35 mouse cellular contexts compared by ENCODE assay signal in genomic region chr5:140599939-140600338, GRCm38 (mm10). TPM values are rescaled to one million over a fixed set of nuclear protein-coding genes. Genes with fewer than 3 reads are reported as not detected.
DNase-seq lines count a peak whose midpoint lies in the region; ATAC-seq and TF ChIP-seq lines count a peak whose summit lies in the region.
"Had no signal": no experiment of that assay in that cellular context is flagged by ENCODE, and none has a peak within 500 bp of the region (broad histone marks: within the 10 kb centered on the region; RNA-seq: fewer than 3 reads in every experiment).

No protein-coding gene starts in this region.

- no peak for DNase-seq in hindbrain, embryonic 10.5 days (ENCODE audit: low spot score)
- DNase-seq in hindbrain, embryonic 11.5 days (ENCODE audit: low spot score) = no peak
- no peak for DNase-seq in kidney, postnatal 0 days (ENCODE audit: low spot score)
- no peak for DNase-seq in kidney, adult 18-20 months
- peak; percentile 19 for DNase-seq in kidney, postnatal 14 days
- DNase-seq in layer of hippocampus, postnatal 10 days (ENCODE audit: low spot score in 2 of 2) = no peak
- DNase-seq: adrenal gland, postnatal 14 days; B cell, adult 2 months; cerebellum, adult 11 months; cerebellum, adult 9-10 months; gastrocnemius, postnatal 14 days; heart, adult 18-20 months; heart, postnatal 4 days; liver, embryonic 13.5 days; lung, adult 18-20 months; lung, postnatal 4 days; retina, postnatal 1 day; right cerebral cortex, postnatal 14 days had no signal

- TF ChIP-seq CTCF in kidney, postnatal 0 days (IDR thresholded peaks at IDR 0.05; ENCODE audit: low read depth) = no peak

- H3K36me3 ChIP-seq in hindbrain, embryonic 10.5 days = no peaks in the 10 kb centered on the region
- H3K36me3 ChIP-seq in hindbrain, embryonic 11.5 days (ENCODE audit: control insufficient read depth, insufficient read depth, low read length) = no peaks in the 10 kb centered on the region
- no peaks in the 10 kb centered on the region for H3K36me3 ChIP-seq in kidney, postnatal 0 days (ENCODE audit: insufficient read depth, low read length)
- H3K36me3 ChIP-seq: forebrain, embryonic 12.5 days; heart, embryonic 12.5 days; hindbrain, embryonic 15.5 days; limb, embryonic 15.5 days; liver, embryonic 13.5 days; midbrain, embryonic 13.5 days; neural tube, embryonic 15.5 days had no signal

- H3K27me3 ChIP-seq in hindbrain, embryonic 10.5 days (ENCODE audit: insufficient read depth, poor library complexity, severe bottlenecking) = peaks cover 9% of the 10 kb centered on the region
- no peaks in the 10 kb centered on the region for H3K27me3 ChIP-seq in hindbrain, embryonic 11.5 days (ENCODE audit: control insufficient read depth, insufficient read depth, low read length)
- H3K27me3 ChIP-seq in kidney, postnatal 0 days (ENCODE audit: insufficient read depth, low read length) = no peaks in the 10 kb centered on the region
- H3K27me3 ChIP-seq: hindbrain, embryonic 15.5 days had no signal

- H3K4me2 ChIP-seq in hindbrain, embryonic 11.5 days (replicated peaks; ENCODE audit: low read depth, low read length) = no peak overlapping the region
- H3K4me2 ChIP-seq in kidney, postnatal 0 days (ENCODE audit: low read length) = no peak overlapping the region
- H3K4me2 ChIP-seq: forebrain, embryonic 12.5 days; heart, embryonic 12.5 days; hindbrain, embryonic 15.5 days; limb, embryonic 15.5 days; liver, embryonic 13.5 days; midbrain, embryonic 13.5 days; neural tube, embryonic 15.5 days had no signal

- H3K9ac ChIP-seq in hindbrain, embryonic 11.5 days (ENCODE audit: low read depth, low read length) = no peak overlapping the region
- no peak overlapping the region for H3K9ac ChIP-seq in kidney, postnatal 0 days (ENCODE audit: low read depth, low read length)
- H3K9ac ChIP-seq: forebrain, embryonic 12.5 days; heart, embryonic 12.5 days; hindbrain, embryonic 15.5 days; limb, embryonic 15.5 days; liver, embryonic 13.5 days; midbrain, embryonic 13.5 days; neural tube, embryonic 15.5 days had no signal

- ATAC-seq in hindbrain, embryonic 11.5 days (ENCODE audit: low FRiP score) = no peak
- no peak for ATAC-seq in kidney, postnatal 0 days (replicated peaks; ENCODE audit: low FRiP score, low read depth)
- ATAC-seq: inflammation-experienced regulatory T-cells, adult 6 months; lung, postnatal 0 days; midbrain, embryonic 13.5 days had no signal

- H3K9me3 ChIP-seq in hindbrain, embryonic 10.5 days = no peaks in the 10 kb centered on the region
- no peaks in the 10 kb centered on the region for H3K9me3 ChIP-seq in hindbrain, embryonic 11.5 days (ENCODE audit: control insufficient read depth, low read length)
- H3K9me3 ChIP-seq in kidney, postnatal 0 days (replicated peaks; ENCODE audit: low read length) = no peaks in the 10 kb centered on the region
- H3K9me3 ChIP-seq: heart, embryonic 12.5 days; hindbrain, embryonic 15.5 days; limb, embryonic 15.5 days; liver, embryonic 13.5 days; megakaryocyte, embryonic 14.5 days; midbrain, embryonic 13.5 days; neural tube, embryonic 15.5 days had no signal

- peak overlapping the region; percentile 71 for H3K27ac ChIP-seq in hindbrain, embryonic 10.5 days
- no peak overlapping the region for H3K27ac ChIP-seq in hindbrain, embryonic 11.5 days (ENCODE audit: low read depth, low read length)
- 0 out of 2 replicates have a peak overlapping the region, but pooled peaks have one; percentile 52 for H3K27ac ChIP-seq in kidney, postnatal 0 days
- H3K27ac ChIP-seq: forebrain, embryonic 12.5 days; hindbrain, embryonic 15.5 days; limb, embryonic 15.5 days; liver, embryonic 13.5 days; midbrain, embryonic 13.5 days; neural tube, embryonic 15.5 days had no signal

- no peak overlapping the region for H3K4me3 ChIP-seq in hindbrain, embryonic 10.5 days
- H3K4me3 ChIP-seq in hindbrain, embryonic 11.5 days (ENCODE audit: low read depth, low read length) = no peak overlapping the region
- H3K4me3 ChIP-seq in kidney, postnatal 0 days (replicated peaks; ENCODE audit: low read depth, low read length) = no peak overlapping the region
- H3K4me3 ChIP-seq: erythroblast, embryonic 14.5 days; forebrain, embryonic 12.5 days; heart, embryonic 12.5 days; hindbrain, embryonic 15.5 days; limb, embryonic 15.5 days; liver, embryonic 13.5 days; megakaryocyte, embryonic 14.5 days; midbrain, embryonic 13.5 days; neural tube, embryonic 15.5 days had no signal

- peaks cover 56% of the 10 kb centered on the region for H3K4me1 ChIP-seq in hindbrain, embryonic 10.5 days (replicated peaks)
- peaks cover 7% of the 10 kb centered on the region; the same call in 1 of the 2 replicates for H3K4me1 ChIP-seq in hindbrain, embryonic 11.5 days (replicated peaks; ENCODE audit: control insufficient read depth, insufficient read depth, low read length)
- peaks cover 14% of the 10 kb centered on the region for H3K4me1 ChIP-seq in kidney, postnatal 0 days (replicated peaks; ENCODE audit: insufficient read depth, low read length)
- H3K4me1 ChIP-seq: hindbrain, embryonic 15.5 days; neural tube, embryonic 15.5 days had no signal

- 59% methylated on average over 5 of the region's 5 CpGs for WGBS in hindbrain, embryonic 10.5 days
- WGBS in hindbrain, embryonic 11.5 days = 60% methylated on average over 5 of the region's 5 CpGs
- WGBS in kidney, postnatal 0 days = 21% methylated on average over 5 of the region's 5 CpGs

RNA-seq across cellular contexts. Expression of gene Lfng, which starts 7.2 kb away (rescaled TPM):
- 40.9 and 51.2 TPM in 2 replicates for polyA plus RNA-seq in hindbrain, embryonic 10.5 days (2016; fragmentation: Nextera tagmentation; extraction: Ambion mirVana)
- 34.1 and 38.8 TPM in 2 replicates for polyA plus RNA-seq in hindbrain, embryonic 11.5 days (2014; fragmentation: Nextera tagmentation; extraction: Ambion mirVana)
- 28.8 and 33.4 TPM in 2 replicates for polyA plus RNA-seq in kidney, postnatal 0 days (2015; fragmentation: Nextera tagmentation; extraction: Ambion mirVana)
- 10 to 100 TPM; 29.3 to 38.8 TPM for total RNA-seq in layer of hippocampus, postnatal 10 days (2021)

RNA-seq across cellular contexts. Expression of gene Grifin, which starts 35.1 kb away (rescaled TPM):
- polyA plus RNA-seq in hindbrain, embryonic 10.5 days (2016; fragmentation: Nextera tagmentation; extraction: Ambion mirVana) = not detected in 2 replicates
- polyA plus RNA-seq in hindbrain, embryonic 11.5 days (2014; fragmentation: Nextera tagmentation; extraction: Ambion mirVana) = not detected in 2 replicates
- not detected in 2 replicates for polyA plus RNA-seq in kidney, postnatal 0 days (2015; fragmentation: Nextera tagmentation; extraction: Ambion mirVana)
- total RNA-seq in layer of hippocampus, postnatal 10 days (2021) = not detected
- total RNA-seq: adrenal gland, postnatal 14 days; gastrocnemius, postnatal 14 days; heart, adult 18-20 months; heart, postnatal 4 days; layer of hippocampus, adult 18-20 months; layer of hippocampus, postnatal 14 days; monocyte, adult 5-6 weeks had no signal
- polyA plus RNA-seq: embryonic facial prominence, embryonic 14.5 days; forebrain, embryonic 12.5 days; heart, postnatal 0 days; hindbrain, embryonic 15.5 days; limb, embryonic 15.5 days; lung, postnatal 0 days; midbrain, embryonic 13.5 days; neural tube, embryonic 15.5 days; small intestine, adult 2 months; testis, adult 2 months had no signal

RNA-seq across cellular contexts. Expression of gene Ttyh3, which starts 48.9 kb away (rescaled TPM):
- 32.1 and 52.5 TPM in 2 replicates for polyA plus RNA-seq in hindbrain, embryonic 10.5 days (2016; fragmentation: Nextera tagmentation; extraction: Ambion mirVana)
- polyA plus RNA-seq in hindbrain, embryonic 11.5 days (2014; fragmentation: Nextera tagmentation; extraction: Ambion mirVana) = 52.9 and 53.1 TPM in 2 replicates
- 21.7 and 25.3 TPM in 2 replicates for polyA plus RNA-seq in kidney, postnatal 0 days (2015; fragmentation: Nextera tagmentation; extraction: Ambion mirVana)
- 100 to 1,000 TPM; 371 to 388 TPM for total RNA-seq in layer of hippocampus, postnatal 10 days (2021)
